Comparison of ENCODE assay signal across 27 mouse cellular contexts in genomic region chr12:11214776-11215175, GRCm38 (mm10). TPM values are rescaled to one million over a fixed set of nuclear protein-coding genes. Genes with fewer than 3 reads are reported as not detected.
DNase-seq lines count a peak whose midpoint lies in the region; ATAC-seq and TF ChIP-seq lines count a peak whose summit lies in the region.
"Had no signal": no experiment of that assay in that cellular context is flagged by ENCODE, and none has a peak within 500 bp of the region (broad histone marks: within the 10 kb centered on the region; RNA-seq: fewer than 3 reads in every experiment).

No protein-coding gene starts in this region.

- H3K27me3 ChIP-seq in liver, postnatal 0 days (ENCODE audit: insufficient read depth, low read length), result no peaks in the 10 kb centered on the region
- H3K27me3 ChIP-seq: liver, embryonic 13.5 days; midbrain, embryonic 13.5 days had no signal

- no peak overlapping the region for H3K4me2 ChIP-seq in liver, postnatal 0 days (ENCODE audit: low read depth, low read length)
- H3K4me2 ChIP-seq: limb, embryonic 13.5 days; liver, embryonic 13.5 days; lung, embryonic 14.5 days; midbrain, embryonic 13.5 days had no signal

- no peak overlapping the region for H3K27ac ChIP-seq in liver, postnatal 0 days (ENCODE audit: low read depth)
- H3K27ac ChIP-seq: heart, embryonic 10.5 days; hindbrain, embryonic 10.5 days; limb, embryonic 13.5 days; liver, embryonic 13.5 days; midbrain, embryonic 13.5 days had no signal

- H3K36me3 ChIP-seq in liver, postnatal 0 days (replicated peaks; ENCODE audit: insufficient read depth, low read length), result no peaks in the 10 kb centered on the region
- H3K36me3 ChIP-seq: heart, embryonic 10.5 days; hindbrain, embryonic 10.5 days; limb, embryonic 13.5 days; liver, embryonic 13.5 days; midbrain, embryonic 13.5 days had no signal

- intact Hi-C loops in gastrocnemius, postnatal 14 days (cut with DNase I; ENCODE audit: low total_unique reads), result no loop called here

- TF ChIP-seq EP300 in liver, postnatal 0 days (IDR thresholded peaks at IDR 0.05; ENCODE audit: low read depth), result no peak

- no peak for ATAC-seq in liver, postnatal 0 days
- ATAC-seq: hindbrain, embryonic 16.5 days; intestine, embryonic 16.5 days; midbrain, embryonic 13.5 days had no signal

- H3K4me1 ChIP-seq in liver, postnatal 0 days (ENCODE audit: insufficient read depth), result no peaks in the 10 kb centered on the region
- H3K4me1 ChIP-seq: heart, embryonic 10.5 days; hindbrain, embryonic 10.5 days; limb, embryonic 13.5 days; liver, embryonic 13.5 days; midbrain, embryonic 13.5 days had no signal

- H3K9me3 ChIP-seq in liver, postnatal 0 days (ENCODE audit: low read length), result no peaks in the 10 kb centered on the region
- H3K9me3 ChIP-seq: heart, embryonic 10.5 days; hindbrain, embryonic 10.5 days; limb, embryonic 13.5 days; liver, embryonic 13.5 days; midbrain, embryonic 13.5 days had no signal

- DNase-seq in gastrocnemius, postnatal 25 days, result peak; percentile 27
- DNase-seq in gastrocnemius, postnatal 14 days, result no peak
- DNase-seq in spleen, postnatal 36 days (ENCODE audit: low spot score in 2 of 2), result peak; percentile 67 to 68
- no peak for DNase-seq in spleen, postnatal 14 days (ENCODE audit: low spot score in 2 of 2)
- peak; percentile 29 to 32 for DNase-seq in B cell, adult 2 months
- peak; percentile 63 for DNase-seq in T-cell, adult 2 months (ENCODE audit: low spot score)
- no peak for DNase-seq in liver, postnatal 0 days
- DNase-seq: adrenal gland, postnatal 25 days; cerebellum, adult 8-10 months; kidney, adult 9 months; kidney, postnatal 25 days; liver, embryonic 13.5 days; lung, embryonic 14.5 days had no signal

- no peak for TF ChIP-seq CTCF in liver, postnatal 0 days (IDR thresholded peaks at IDR 0.05; ENCODE audit: low read depth)

- H3K4me3 ChIP-seq in liver, postnatal 0 days (ENCODE audit: low read depth, low read length), result no peak overlapping the region
- H3K4me3 ChIP-seq: heart, embryonic 10.5 days; hindbrain, embryonic 10.5 days; limb, embryonic 13.5 days; liver, embryonic 13.5 days; midbrain, embryonic 13.5 days had no signal

- no peak overlapping the region for H3K9ac ChIP-seq in liver, postnatal 0 days (replicated peaks)
- H3K9ac ChIP-seq: limb, embryonic 13.5 days; liver, embryonic 13.5 days; lung, embryonic 14.5 days; midbrain, embryonic 13.5 days had no signal

RNA-seq across cellular contexts. Expression of gene Msgn1, which starts 6.0 kb away (rescaled TPM):
- not detected for total RNA-seq in gastrocnemius, postnatal 25 days (2021)
- not detected for total RNA-seq in gastrocnemius, postnatal 14 days (2021)
- not detected in 2 replicates for polyA plus RNA-seq in liver, postnatal 0 days (2015; fragmentation: Nextera tagmentation; extraction: Ambion mirVana)
- total RNA-seq: adrenal gland, postnatal 25 days; gastrocnemius, adult 18-20 months; left cerebral cortex, adult 18-20 months; left cerebral cortex, postnatal 25 days had no signal
- polyA plus RNA-seq: brain, embryonic 14.5 days; embryonic facial prominence, embryonic 14.5 days; heart, embryonic 10.5 days; hindbrain, embryonic 10.5 days; hindbrain, embryonic 16.5 days; intestine, embryonic 16.5 days; limb, embryonic 13.5 days; liver, embryonic 13.5 days; lung, embryonic 14.5 days; midbrain, embryonic 13.5 days; neural tube, embryonic 11.5 days; small intestine, adult 2 months; stomach, embryonic 14.5 days had no signal

RNA-seq across cellular contexts. Expression of gene Gen1, which starts 50.8 kb away (rescaled TPM):
- 1 to 10 TPM; 2.5 to 3.2 TPM for total RNA-seq in gastrocnemius, postnatal 25 days (2021)
- total RNA-seq in gastrocnemius, postnatal 14 days (2021), result 1 to 10 TPM; 2.5 TPM
- 3.5 and 4.6 TPM in 2 replicates for polyA plus RNA-seq in liver, postnatal 0 days (2015; fragmentation: Nextera tagmentation; extraction: Ambion mirVana)

RNA-seq across cellular contexts. Expression of gene Smc6, which starts 50.9 kb away (rescaled TPM):
- 10 to 100 TPM; 25.4 to 31.7 TPM for total RNA-seq in gastrocnemius, postnatal 25 days (2021)
- 10 to 100 TPM; 30.4 to 36.0 TPM for total RNA-seq in gastrocnemius, postnatal 14 days (2021)
- 60.6 and 60.7 TPM in 2 replicates for polyA plus RNA-seq in liver, postnatal 0 days (2015; fragmentation: Nextera tagmentation; extraction: Ambion mirVana)

Comparison
In these comparisons a context has a peak if more than half of its experiments do, and no peak if none do; other contexts are left out.
1. DNase-seq: peak in gastrocnemius, postnatal 25 days (single experiment), spleen, postnatal 36 days (2 of 2), B cell, adult 2 months (2 of 2) and T-cell, adult 2 months (single experiment); none in gastrocnemius, postnatal 14 days (single experiment), spleen, postnatal 14 days (0 of 2) and liver, postnatal 0 days (single experiment).